Mouse (Mus musculus) layer of hippocampus, postnatal 14 days (tissue): ENCODE data around the gene Ormdl3. TPM values are rescaled to one million over a fixed set of nuclear protein-coding genes. Genes with fewer than 3 reads are reported as not detected.
"Not testable (repeated sequence)": the region's sequence is repeated elsewhere in the genome, so short reads cannot be mapped to it uniquely, and the experiment has no call there.

Experiments
- DNase-seq, 2 experiments: peaks; one replicate each; pipeline ENCODE4 v3.0.0; 2021 to 2022; ENCODE audit warnings: low spot score in 2 of 2, mixed read lengths in 1 of 2
- long read RNA-seq, 2 experiments: library from polyadenylated mRNA; stranded (forward); transcript quantifications; one replicate each; pipeline ENCODE4 v2.0.0; 2021
- total RNA-seq, 2 experiments: library from RNA; stranded (reverse); gene quantifications; 2 replicates each; pipeline ENCODE4 v1.2.3; 2021

Ormdl3 gene
- 10 to 100 TPM; 49.1 to 57.6 TPM for total RNA-seq
- long read RNA-seq, experiment 1, transcript Ormdl3-201 (4 exons, 2,184 nt): major isoform, 28 of 36 reads
- long read RNA-seq, experiment 1, partial matches to known transcripts: 0 of 36 reads
- long read RNA-seq, experiment 1, other reads (novel, unspliced or antisense): 8 of 36 reads
- long read RNA-seq, experiment 2, transcript Ormdl3-201 (4 exons, 2,184 nt): major isoform, 28 of 44 reads
- long read RNA-seq, experiment 2, partial matches to known transcripts: 0 of 44 reads
- long read RNA-seq, experiment 2, other reads (novel, unspliced or antisense): 16 of 44 reads

GRCm38 (mm10) chr11:98586892-98587563, at the start of gene Ormdl3:
TSS of gene Ormdl3 (minus strand) at chr11:98587368.
- peak; percentile 97 to 99 for DNase-seq

- DNase-seq: not testable (repeated sequence)
Observed at GRCm38 (mm10) chr11:98635312-98635970, 48.3 kb upstream of the Ormdl3 start.

GRCm38 (mm10) chr11:98630646-98631045, 43.5 kb upstream of the Ormdl3 start:
- DNase-seq: no peak

GRCm38 (mm10) chr11:98628706-98629105, 41.5 kb upstream of the Ormdl3 start:
- peak in 1 of 2 experiments; percentile 8 for DNase-seq

DNA sequence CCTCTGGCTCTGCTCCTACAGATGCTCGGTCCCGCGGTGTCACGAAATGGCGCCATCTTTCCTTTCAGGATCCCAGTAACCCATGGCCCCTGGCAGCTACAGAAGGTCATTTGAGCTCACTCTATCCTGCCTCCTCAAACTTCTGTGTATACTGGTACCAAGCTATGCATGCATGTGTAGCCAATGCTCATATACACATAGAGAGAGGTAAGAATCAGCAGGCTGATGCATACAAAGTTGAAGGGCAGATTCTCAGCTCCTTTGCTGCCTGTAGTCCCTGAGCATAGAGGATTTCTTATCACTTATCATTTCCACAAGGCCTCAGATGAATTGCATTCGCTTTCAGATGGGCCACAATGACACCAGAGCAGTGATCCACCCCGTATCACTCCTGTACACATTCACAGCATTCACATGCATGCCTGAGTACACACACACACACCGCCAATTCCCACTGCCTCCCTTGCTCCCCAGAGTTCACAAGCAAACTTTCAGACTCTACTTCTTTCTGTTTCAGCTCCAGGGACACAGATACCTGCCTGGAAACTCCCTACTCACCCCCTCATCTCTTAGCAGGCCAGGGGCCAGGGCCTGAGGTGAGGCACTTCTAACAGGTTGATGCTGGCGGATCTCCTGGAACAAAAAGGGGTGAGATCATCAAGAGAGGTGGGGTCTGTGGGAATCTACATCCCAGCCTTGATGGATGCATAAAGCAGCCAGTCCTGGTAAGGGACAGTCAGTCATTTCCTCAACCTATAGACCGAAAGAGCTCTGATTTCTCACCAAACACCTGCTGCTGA, 38.6 kb upstream of the Ormdl3 start, which contains the start of the genes Gm12355 and Gsdma3:
Gene Gm12355 (minus strand): TSS at position 51 of the 800 bp plus-strand sequence.
Gene Gsdma3 (plus strand): TSS at position 750 of the 800 bp plus-strand sequence.
- no peak for DNase-seq

- not testable (repeated sequence) for DNase-seq
Observed at GRCm38 (mm10) chr11:98624381-98624780, 37.2 kb upstream of the Ormdl3 start.

DNA sequence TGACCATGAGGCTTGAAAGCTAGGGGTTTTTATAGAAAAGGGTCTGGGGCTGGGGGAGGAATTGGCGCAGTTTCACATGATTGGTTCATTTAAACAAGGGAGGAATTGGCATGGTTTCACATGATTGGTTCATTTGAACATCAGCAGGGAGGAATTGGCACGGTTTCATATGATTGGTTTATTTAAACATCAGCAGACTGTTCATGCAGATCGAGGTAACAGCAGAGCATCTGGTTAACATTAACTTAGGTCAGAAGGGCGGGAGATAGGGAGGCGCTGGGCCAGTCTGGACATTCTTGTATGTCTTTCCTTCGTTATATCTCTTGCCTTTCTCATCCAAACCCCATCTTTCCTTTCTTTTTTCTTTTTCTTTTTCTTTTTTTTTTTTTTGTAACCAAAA, 36.8 kb upstream of the Ormdl3 start:
- not testable (repeated sequence) for DNase-seq

- no peak for DNase-seq
Observed at GRCm38 (mm10) chr11:98620791-98621190, 33.6 kb upstream of the Ormdl3 start.

GRCm38 (mm10) chr11:98606763-98607162, 19.6 kb upstream of the Ormdl3 start:
- peak in 1 of 2 experiments; percentile 62 for DNase-seq

GRCm38 (mm10) chr11:98604911-98605310, 17.7 kb upstream of the Ormdl3 start:
- DNase-seq: not testable (repeated sequence)

- no peak for DNase-seq
Observed at GRCm38 (mm10) chr11:98603953-98604352, 16.8 kb upstream of the Ormdl3 start.

DNA sequence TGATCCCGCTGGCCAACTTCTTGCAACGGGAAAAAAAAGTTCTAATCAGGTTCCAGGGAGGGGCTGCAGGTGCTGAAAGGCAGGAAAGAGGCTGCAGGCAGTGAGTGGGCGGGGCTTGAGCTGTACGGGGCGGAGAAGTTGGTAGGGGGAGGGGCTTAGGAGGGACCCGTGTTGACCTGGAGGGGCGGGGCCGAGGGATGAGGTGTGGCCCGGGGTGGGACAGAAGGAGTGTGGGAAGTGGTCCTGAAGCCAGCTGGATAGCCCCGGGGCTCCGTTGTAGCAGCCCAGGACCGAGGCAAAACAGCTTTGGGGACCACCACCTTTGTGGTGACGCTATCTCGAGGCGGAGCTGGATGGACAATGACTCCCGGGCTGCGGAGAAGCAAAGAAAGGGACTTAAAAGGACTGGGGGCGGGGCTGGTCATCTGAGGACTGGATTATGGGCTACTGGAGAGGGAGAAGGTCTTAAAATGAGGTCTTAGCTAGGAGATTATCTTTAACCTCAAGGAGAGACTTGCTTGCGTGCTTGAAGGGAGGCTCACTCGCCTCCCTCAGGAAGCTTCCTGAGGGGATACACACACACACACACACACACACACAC, 15.0 kb upstream of the Ormdl3 start:
- DNase-seq: no peak

DNA sequence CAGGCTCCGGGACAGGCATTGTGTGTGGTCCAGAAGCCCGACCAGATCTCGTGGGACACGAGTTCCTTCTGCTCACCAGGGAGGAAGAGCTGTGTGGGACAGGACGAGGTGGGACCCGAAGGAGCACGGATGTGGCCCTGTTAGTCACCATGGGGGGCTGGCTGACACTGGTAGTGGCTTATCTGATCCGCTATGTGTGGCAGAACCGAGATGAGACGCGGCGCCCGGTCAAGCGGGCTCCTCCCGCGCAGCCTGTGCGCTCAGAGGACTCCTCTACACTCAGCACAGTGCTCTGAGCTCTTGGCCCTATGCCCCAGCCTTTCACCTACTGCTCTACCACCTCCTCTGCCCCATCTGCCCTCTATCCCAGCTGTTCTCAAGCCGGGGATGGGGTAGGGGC, 12.1 kb upstream of the Ormdl3 start:
- DNase-seq: no peak

DNA sequence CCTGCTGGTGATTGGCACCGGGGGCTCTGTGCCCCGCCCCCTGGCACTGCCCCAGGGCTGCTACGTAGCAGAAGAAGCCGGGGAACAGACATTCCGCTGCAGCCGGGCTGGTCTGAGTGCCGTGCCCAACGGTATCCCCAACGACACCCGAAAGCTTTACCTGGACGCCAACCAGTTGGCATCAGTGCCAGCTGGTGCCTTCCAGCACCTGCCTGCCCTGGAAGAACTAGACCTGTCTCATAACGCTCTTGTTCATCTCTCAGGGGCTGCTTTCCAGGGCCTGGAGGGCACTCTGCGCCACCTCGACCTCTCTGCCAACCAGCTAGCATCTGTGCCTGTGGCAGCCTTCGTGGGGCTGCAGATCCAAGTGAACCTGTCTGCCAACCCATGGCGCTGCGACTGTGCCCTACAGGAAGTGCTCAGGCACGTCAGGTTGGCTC, 11.7 kb upstream of the Ormdl3 start:
- DNase-seq: peak in 1 of 2 experiments; percentile 37

- no peak for DNase-seq
Observed at GRCm38 (mm10) chr11:98597991-98598390, 10.8 kb upstream of the Ormdl3 start, which contains the start of gene Lrrc3c. TSS of gene Lrrc3c (plus strand) at chr11:98598291.

DNA sequence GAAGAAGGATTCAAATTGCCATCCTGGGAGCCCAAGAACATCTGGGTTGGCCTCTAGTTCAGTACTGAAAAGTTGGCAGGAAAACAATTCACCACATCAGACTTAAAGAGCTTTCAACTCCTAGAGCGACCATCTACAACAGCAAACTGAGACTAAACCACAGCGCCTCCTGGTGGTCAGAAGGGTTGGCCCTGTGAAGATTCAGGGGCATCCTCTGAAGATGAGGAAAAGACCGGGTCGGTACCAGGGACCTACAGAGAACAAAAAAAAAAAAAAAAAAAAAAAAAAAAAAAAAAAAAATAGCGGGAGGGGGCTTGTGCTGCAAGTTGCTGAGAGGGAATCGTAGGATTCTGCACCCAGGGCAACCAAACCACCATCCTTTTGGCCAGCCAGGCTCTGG, 10.2 kb upstream of the Ormdl3 start:
- no peak for DNase-seq

DNA sequence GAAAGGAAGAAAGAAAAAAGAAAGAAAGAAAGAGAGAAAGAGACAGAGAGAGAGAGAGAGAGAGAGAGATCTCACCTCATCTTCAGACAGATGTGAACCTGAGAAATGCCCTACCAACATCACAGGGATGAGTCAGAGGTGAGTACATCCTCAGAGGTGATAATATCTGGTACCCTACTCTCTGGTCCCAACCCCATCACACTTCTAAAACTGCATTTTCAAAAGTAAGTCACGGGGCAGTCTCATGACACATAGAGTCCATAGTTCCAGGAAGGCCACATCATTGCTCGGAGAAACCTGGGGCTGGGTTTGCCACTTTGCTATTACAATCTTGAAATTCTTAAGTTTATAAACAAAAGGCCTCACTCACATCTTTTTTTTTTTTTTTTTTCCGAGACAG, 8.8 kb upstream of the Ormdl3 start:
- no peak for DNase-seq

GRCm38 (mm10) chr11:98595473-98595872, 8.3 kb upstream of the Ormdl3 start:
- DNase-seq: no peak

- no peak for DNase-seq
Observed at GRCm38 (mm10) chr11:98595021-98595420, 7.9 kb upstream of the Ormdl3 start.
